Mouse (Mus musculus) thymus, postnatal 4 days (tissue): ENCODE measurements around the gene Rps6kb1.
"Not testable (repeated sequence)": the region's sequence is repeated elsewhere in the genome, so short reads cannot be mapped to it uniquely, and the experiment has no call there.

Source experiments
- DNase-seq: peaks from one replicate; pipeline ENCODE4 v3.0.0; 2021

Rps6kb1 gene

GRCm38 (mm10) chr11:86539716-86540475, 4.7 kb downstream of the Rps6kb1 start:
- DNase-seq: no peak

- peak; percentile 37 for DNase-seq
These were observed 5.8 kb downstream of the Rps6kb1 start for GRCm38 (mm10) chr11:86538786-86539185.

GRCm38 (mm10) chr11:86534201-86534910, 10.2 kb downstream of the Rps6kb1 start:
- DNase-seq: no peak

GRCm38 (mm10) chr11:86533302-86533701, 11.3 kb downstream of the Rps6kb1 start:
- not testable (repeated sequence) for DNase-seq

- peak; percentile 39 for DNase-seq
These were observed 11.8 kb downstream of the Rps6kb1 start for GRCm38 (mm10) chr11:86532834-86533233.

- DNase-seq: no peak
These were observed 17.1 kb downstream of the Rps6kb1 start for GRCm38 (mm10) chr11:86527528-86527927.

GRCm38 (mm10) chr11:86519751-86520150, 24.9 kb downstream of the Rps6kb1 start:
- DNase-seq: no peak

- DNase-seq: no peak
These were observed 27.4 kb downstream of the Rps6kb1 start for GRCm38 (mm10) chr11:86517229-86517628.

- DNase-seq: no peak
These were observed 28.0 kb downstream of the Rps6kb1 start for GRCm38 (mm10) chr11:86516620-86517019.

GRCm38 (mm10) chr11:86507991-86508390, 36.6 kb downstream of the Rps6kb1 start:
- DNase-seq: no peak

- no peak for DNase-seq
These were observed 37.3 kb downstream of the Rps6kb1 start for GRCm38 (mm10) chr11:86507334-86507733.

- DNase-seq: no peak
These were observed 41.5 kb downstream of the Rps6kb1 start for GRCm38 (mm10) chr11:86503121-86503520.

- DNase-seq: no peak
These were observed 43.8 kb downstream of the Rps6kb1 start for GRCm38 (mm10) chr11:86500795-86501194.

- peak; percentile 23 for DNase-seq
These were observed 46.7 kb downstream of the Rps6kb1 start for GRCm38 (mm10) chr11:86497908-86498307.

GRCm38 (mm10) chr11:86497356-86497755, 47.2 kb downstream of the Rps6kb1 start:
- no peak for DNase-seq

GRCm38 (mm10) chr11:86490782-86491181, 53.8 kb downstream of the Rps6kb1 start:
- no peak for DNase-seq

GRCm38 (mm10) chr11:86484910-86485510, 59.6 kb downstream of the Rps6kb1 start:
- peak; percentile 76 for DNase-seq

- DNase-seq: peak; percentile 100
These were observed 60.3 kb downstream of the Rps6kb1 start, which contains the start of gene Rnft1 for GRCm38 (mm10) chr11:86484101-86484868. Rnft1 (plus strand) TSS chr11:86484657.

- DNase-seq: no peak
These were observed 71.0 kb downstream of the Rps6kb1 start for GRCm38 (mm10) chr11:86473576-86473975.

- DNase-seq: peak; percentile 28
These were observed 71.8 kb downstream of the Rps6kb1 start for GRCm38 (mm10) chr11:86472771-86473171.

- DNase-seq: no peak
These were observed 72.8 kb downstream of the Rps6kb1 start for GRCm38 (mm10) chr11:86471785-86472184.

- DNase-seq: no peak
These were observed 75.6 kb downstream of the Rps6kb1 start for GRCm38 (mm10) chr11:86468971-86469370.

GRCm38 (mm10) chr11:86468345-86468744, 76.3 kb downstream of the Rps6kb1 start:
- no peak for DNase-seq
